Mouse (Mus musculus) right cerebral cortex, adult 18-20 months (tissue): ENCODE results near the gene Surf6.
"Not testable (repeated sequence)": the region's sequence is repeated elsewhere in the genome, so short reads cannot be mapped to it uniquely, and the experiment has no call there.

Source experiments
- DNase-seq: peaks from one replicate; pipeline ENCODE4 v3.0.0; 2022; ENCODE audit warnings: mixed read lengths

Gene Surf6

DNA sequence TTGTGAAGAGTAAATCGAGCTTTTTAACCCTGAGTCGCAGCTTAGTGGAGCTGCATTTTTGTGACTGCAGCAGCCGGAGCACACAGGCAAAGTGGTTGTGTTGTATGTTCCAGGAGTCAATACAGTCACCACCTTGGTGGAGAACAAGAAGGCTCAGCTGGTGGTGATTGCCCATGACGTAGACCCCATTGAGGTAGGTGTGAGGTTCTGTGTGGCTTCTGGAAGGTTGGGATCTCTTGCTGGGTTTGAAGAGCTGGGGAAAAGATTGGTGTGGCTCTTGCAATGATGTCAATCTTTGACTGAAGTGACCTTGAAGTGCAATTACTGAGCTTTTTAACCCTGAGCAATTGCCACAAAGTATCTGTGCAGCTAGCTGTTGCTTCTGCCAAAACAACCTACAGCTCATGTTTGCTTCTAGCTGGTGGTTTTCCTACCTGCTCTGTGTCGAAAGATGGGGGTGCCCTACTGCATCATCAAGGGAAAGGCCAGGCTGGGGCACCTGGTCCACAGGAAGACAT is 9.6 kb upstream of the Surf6 start:
- no peak for DNase-seq

DNA sequence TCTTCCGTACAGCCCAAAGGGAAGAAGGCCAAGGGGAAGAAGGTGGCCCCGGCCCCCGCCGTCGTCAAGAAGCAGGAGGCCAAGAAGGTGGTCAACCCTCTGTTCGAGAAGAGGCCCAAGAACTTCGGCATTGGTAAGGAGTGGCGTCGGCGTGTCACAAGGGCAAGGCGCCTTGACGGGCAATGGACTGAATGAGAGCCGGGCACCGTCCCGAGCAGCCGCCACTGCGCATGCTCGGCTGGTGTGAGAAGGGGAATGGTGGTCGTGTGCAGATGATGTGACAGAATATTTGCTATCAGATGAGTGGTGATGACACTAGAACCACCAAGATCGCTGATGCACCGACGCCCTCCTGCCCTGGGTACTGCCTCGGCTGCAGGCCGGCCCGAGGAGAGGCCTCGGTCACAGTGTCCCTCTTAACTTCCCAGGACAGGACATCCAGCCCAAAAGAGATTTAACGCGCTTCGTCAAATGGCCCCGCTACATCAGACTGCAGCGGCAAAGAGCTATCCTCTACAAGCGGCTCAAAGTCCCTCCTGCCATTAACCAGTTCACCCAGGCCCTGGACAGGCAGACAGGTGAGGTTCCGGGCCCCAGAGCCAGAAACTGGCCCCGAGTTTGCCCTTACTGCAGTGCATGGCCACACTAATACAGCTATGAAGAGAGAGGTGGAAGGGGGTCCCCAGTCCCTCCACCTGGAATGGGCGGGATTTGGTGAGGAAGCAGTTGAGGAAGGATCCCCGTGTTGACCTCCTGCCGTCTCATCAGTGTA is 8.5 kb upstream of the Surf6 start:
- peak; percentile 59 for DNase-seq

DNA sequence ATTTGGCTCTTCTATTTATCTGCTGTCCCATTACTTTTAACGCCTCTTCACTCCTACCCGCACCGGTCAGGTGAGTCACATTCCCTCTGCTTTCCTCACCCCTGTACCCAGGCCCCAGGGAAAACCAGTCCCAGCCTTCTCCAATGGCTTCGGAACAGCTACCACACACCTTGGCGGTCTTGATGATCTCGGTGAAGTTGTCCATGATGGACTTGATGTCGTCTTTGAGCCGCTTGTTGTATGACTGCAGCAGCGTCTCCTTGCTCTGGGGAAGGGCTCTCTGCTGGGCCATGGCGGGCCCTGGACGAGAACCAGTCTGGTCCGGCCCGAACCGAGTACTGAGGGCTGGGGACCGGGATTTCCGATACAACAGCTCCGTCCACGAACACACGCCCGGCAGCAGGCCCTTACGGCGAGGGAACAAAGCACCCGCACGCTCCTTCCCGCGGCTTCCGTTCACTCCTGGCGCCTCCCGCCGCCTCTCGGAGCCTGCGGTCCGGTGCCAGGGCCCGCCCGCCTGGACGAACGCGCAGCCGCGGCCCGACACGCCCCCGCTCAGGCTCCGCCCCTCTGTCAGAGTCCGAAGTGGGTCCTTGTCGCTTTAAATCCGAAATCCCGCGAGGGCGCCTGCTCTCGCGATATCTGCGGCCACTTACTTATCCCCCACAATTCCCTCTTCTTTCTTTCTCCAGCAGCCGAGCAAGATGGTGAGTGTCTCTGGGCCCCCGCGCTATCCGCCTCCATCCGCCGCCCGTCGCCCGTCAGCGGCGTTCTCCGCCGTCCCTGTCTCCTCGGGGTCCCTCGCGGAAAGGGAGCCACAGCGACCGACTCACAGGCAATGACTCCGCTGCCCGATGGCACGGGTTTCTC is 7.7 kb upstream of the Surf6 start, which contains the start of the genes Med22 and Rpl7a:
Med22 (minus strand) TSS at position 554 of the 870 bp plus-strand sequence.
Rpl7a (plus strand) TSS at position 641 of the 870 bp plus-strand sequence.
- peak; percentile 99 for DNase-seq

DNA sequence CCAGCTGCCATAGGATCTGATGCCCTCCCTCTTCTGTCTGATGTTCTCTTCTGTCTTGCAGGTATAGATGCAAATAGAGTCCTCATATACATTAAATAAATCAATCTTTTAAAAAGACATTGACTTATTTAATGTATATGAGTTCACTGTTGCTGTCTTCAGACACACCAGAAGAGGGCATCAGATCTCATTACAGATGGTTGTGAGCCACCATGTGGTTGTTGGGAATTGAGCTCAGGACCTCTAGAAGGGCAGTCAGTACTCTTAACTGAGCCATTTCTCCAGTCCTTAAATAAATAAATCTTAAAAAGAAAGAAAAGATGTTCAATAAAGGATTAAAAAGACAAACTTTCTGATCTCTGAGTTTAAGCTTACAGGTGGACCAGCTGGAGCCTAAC is 6.7 kb upstream of the Surf6 start:
- DNase-seq: no peak

DNA sequence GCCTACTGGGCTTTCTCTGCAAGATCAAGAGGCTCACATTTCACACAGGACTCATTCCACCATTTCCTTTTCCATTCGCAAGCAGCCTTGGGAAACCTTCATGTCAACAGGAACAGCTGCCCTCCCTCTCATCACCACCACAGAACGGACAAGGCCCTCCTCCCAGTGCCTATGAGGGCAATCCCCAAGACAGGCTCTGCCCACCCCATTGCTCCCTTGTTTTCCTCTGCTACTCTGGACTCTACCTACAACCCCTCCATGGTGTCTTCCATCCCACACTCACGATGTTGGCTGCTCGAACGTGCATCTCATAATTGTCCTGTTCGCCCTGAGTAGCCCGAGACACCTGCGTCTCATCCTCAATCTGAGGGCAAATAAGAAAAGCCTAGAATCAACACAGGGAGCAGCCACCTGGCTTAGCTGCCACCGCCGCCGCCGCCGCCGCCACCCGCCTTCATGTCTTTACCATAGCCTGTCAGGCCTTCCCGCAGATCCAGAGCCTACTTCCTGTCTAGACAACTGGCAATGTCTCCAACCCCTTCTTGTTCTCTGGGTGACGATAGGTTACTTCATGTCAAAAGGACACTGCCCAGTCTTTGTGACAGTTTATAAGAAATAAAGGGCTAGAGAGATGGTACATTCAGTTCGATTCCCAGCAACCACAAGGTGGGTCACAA is 6.2 kb upstream of the Surf6 start:
- DNase-seq: no peak

DNA sequence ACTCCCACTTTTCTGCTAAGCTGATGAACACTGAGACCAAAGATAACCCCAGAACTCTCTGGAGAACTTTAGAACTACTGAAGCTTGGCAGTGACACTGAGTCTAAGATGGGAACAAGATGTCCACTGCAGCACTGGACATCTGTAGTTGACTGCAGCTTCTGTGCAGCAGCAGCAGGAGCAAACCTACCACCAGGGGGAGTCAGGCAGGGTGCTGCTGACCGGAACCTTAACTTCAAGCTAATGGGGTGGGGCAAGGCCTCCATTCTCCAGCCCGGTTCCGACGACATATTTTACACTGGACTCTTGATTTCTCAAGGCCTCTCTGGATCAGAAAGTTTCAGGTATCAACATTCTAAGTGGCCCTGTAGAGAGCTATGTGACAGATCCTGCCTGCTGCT is 4.4 kb upstream of the Surf6 start:
- DNase-seq: no peak

DNA sequence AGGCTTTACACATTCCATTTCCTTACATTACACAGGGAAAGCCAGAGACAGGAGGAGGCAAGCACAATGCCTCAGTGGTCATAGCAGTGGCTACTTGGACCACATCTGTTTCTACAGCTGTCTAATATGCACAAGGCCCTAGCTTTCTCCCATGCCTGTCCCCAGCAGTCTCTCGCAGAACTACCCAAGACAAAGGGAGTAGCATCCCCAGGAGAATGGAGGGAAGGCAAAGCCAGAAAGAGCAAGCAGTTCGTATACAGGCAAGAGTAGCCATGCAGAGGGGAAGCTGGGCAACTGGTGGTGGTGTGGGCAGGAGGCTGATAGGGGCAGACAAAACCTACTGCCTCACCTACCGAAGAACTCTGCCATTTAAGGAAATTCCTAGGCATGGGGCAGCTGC is 3.8 kb upstream of the Surf6 start:
- DNase-seq: no peak

DNA sequence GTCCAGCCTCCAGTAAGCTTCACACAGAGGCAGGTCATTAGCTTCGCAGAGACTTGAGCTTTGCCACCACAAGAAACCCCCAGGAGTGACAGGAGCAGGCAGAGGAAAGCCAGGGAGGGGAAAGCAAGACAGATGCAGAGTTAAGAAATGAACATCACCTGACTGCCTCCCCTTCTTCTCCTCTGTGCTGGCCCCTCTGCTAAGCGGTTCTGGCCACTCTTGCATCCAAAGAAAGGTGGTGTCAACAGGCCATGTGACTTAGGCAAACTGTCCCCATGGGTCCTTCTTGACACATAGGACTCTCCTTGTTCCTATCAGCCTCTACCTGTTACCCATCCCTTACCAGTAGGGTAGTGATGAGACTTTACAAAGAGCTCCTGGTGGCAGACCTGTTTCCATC is 3.3 kb upstream of the Surf6 start:
- no peak for DNase-seq

DNA sequence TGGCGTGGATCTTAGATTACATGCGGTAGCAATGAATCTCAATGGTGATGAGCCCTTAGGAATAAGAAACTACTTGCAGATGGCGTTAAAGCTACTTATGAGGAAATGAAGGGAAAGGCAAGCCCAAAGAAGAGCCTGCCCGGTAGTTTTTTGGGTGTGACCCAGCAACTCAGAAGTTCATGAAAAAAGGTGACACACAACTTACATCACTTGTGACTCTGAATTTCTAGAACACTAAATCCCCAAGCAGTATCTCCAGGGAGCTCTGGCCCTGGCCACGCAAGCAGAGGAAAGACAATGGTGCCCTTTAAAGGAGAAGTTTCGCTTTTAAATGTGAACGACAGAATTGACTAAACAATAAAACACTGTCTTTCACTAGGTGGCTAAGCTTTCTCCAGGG is 632 bp upstream of the Surf6 start:
- DNase-seq: no peak

DNA sequence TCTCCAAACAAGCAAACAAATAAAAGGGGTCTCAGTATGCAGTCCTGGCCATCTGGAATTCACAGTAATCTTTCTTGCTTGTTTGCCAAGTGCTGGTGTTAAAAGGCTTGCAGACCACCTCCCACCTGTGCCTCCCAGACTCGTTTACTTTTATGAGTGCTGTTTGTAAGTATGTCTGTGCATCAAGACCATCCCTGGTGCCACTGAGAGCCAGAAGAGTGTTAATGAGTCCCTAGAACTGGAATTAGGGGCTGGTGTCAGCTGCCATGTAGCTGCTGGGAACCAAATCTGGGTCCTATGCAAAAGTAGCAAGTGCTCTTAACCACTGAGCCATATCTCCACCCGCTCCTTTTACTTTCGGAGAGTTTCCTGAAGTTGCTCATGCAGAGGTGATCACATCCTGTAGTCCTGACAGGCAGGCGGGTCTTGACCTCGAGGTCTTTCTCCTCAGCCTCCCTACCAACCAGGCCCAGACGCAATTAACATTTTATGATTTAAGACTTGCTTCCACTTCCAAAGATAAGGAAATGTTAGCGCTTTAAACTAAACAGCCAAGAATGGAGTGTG is 762 bp downstream of the Surf6 start:
- no peak for DNase-seq

DNA sequence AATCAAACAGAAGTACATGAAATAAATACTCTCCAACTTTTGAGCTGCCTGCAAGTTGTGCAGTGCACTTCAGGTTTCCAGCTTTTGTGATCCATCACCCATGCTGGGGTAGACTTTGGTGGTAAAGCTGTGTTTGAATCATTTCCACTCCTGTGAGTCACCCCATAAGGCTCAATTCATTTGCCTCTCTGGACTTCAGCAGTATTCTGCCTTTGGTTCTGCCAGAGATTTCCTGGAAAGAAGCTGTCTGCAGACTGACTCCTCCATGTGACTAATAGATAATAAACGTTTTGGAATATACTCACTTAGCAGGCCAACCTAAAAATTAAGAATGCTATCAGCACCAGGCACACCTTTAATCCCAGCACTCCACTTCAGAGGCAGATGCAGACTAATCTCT is 1.9 kb downstream of the Surf6 start:
- DNase-seq: no peak

DNA sequence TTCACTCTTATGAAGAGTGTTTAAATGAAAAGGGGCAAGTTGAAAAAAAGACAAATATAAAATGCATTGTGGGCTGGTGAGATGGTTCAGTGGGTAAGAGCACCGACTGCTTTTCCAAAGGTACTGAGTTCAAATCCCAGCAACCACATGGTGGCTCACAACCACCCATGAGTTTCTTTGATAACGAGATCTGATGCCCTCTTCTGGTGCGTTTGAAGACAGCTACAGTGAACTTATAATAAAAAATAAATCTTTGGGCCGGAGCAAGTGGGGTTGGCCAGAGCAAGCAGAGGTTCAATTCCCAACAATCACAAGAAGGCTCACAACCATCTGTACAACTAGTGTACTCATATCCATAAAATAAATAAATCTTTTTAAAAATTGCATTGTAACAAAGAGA is 6.8 kb downstream of the Surf6 start:
- no peak for DNase-seq

DNA sequence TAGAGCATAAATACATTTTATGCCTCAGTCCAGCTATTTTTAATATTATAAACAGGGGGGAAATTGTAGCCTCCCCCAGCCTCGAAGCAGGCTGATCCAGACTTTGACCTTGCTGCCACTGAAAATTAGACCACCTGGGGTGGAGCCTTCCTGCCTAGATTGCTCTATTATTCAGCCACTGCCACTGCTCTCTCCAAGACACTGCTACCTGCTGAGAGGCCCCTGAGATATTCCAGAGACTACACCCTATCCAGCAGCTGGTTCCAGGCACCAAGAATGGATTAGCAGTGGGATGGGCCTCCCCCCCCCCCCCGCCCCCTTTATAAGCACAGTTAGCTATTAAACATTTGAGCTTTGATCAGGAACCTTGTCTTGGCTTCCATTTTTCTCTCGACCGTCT is 16.5 kb downstream of the Surf6 start:
- not testable (repeated sequence) for DNase-seq

DNA sequence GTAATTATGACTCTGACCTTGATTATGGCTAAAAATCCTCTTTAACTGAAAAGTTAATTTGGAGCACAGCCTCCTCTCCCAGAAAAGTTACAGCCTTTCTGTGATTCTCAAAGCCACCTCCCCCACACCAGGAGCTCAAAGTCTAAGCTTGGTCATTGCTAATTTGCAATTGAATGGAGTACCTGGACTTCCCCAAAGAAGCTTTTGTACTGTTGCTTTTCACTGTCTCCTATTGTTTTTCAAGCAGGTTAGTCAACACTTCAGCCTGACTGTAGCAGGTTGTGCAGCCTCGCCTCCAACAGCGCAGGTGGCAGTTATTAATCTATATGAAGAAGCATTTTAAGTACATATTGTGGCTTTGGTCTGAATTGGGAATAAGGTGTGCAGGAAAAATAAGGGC is 17.1 kb downstream of the Surf6 start:
- DNase-seq: not testable (repeated sequence)

DNA sequence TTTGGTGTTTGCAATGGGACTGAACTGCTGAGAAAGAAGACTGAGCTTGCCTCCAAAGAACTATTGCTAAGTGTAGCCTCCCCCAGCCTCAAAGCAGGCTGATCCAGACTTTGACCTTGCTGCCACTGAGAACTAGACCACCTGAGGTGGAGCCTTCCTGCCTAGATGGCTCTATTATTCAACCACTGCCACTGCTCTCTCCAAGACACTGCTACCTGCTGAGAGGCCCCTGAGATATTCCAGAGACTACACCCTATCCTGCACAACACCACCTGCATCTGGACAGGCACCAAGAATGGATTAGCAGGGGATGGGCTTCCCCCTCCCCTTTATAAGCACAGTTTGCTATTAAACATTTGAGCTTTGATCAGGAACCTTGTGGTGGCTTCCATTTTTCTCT is 24.1 kb downstream of the Surf6 start:
- no peak for DNase-seq

DNA sequence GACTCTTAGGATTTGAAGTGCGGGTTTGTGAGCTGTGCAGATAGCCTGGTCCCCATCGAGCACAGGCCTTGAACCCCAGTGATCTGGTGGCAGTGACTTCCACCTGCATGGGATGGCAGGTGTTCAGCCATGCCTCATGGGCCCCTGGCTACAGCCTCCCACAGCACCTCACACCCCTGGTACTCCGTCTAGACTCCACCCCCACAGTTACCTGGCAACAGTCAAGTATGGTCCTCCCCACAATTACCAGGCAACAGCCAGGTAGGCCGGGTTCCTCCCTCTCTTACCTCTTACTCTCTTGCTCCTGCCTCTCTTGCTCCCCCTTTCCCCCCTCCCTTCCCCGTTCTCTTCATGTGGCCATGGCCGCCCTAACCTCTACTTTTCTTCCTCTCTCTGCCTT is 32.0 kb downstream of the Surf6 start:
- no peak for DNase-seq

DNA sequence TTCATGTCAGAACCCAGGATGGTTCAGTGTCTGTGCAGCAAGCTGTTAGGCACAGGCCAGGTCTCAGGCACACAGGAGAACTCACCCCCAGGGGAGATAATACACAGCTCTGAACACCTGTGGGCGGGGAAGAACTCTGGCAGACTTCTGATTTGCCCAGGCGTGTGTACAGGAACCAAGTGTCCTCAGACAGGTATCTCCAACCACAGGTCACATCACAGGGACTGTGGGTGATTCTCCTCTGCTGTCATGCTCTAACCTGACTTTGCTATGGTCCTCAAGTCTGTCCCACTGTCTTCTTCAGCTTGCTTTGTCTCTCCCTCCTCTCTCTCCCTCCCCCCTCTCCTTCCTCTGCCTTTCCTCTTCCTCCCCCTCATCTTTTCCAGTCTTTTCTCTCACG is 37.8 kb downstream of the Surf6 start, which contains the start of gene Abo:
Abo (minus strand) TSS at position 101 of the 400 bp plus-strand sequence.
- DNase-seq: no peak

DNA sequence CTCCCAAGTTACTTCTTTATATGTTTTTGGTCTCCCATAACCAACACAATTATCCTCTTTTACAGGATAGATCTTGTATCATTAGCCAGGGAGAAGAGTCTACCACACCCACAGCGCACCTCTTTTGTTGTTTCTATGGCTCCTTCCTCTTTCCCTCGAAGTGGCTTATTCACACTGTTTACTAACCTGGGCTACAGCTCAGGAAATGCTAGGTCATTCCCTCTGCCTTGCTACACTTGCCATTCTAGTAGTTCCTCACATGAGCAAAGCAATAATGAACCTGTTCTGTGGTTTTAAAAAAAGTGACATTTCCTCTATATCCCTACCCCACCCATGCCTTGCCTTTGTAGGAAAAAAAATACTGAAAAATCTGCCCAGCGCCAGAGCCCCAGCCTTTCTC is 39.8 kb downstream of the Surf6 start:
- no peak for DNase-seq

DNA sequence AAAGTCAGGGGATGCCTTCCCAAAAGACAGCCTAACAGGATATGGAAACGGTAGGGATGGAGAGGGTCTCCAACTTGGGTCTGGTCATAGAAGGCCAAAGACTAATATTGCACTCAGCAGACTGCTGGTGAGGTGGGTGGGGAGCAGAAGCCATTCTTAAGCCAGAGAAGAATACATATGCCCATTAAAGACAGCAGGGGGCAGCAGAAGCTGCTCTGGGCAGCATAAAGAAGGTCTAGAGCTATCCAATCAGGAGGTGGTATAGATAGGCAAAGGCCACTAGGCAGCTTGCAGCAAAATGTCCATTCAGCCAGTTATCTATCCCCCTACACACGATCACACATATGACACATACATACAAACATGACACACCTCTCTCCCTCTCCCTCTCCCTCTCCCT is 55.0 kb downstream of the Surf6 start:
- DNase-seq: peak; percentile 3
